Mouse (Mus musculus) heart, embryonic 11.5 days (tissue): ENCODE data around the gene Spata31d1b. TPM values are rescaled to one million over a fixed set of nuclear protein-coding genes. Genes with fewer than 3 reads are reported as not detected.
"Not testable (repeated sequence)": the region's sequence is repeated elsewhere in the genome, so short reads cannot be mapped to it uniquely, and the experiment has no call there.

ENCODE experiments used
- ATAC-seq: fragments of 200-750 bp; cut with Nextera tagmentation; replicated peaks from 2 replicates; pipeline ENCODE4 v1.8.0; 2017; ENCODE audit warnings: moderate library complexity; ENCODE audit not compliant: insufficient number of reproducible peaks, low FRiP score, low TSS enrichment
- H3K27ac ChIP-seq: fragments of 300-500 bp; sonication (generic); 2 replicates; pipeline ENCODE4 v1.5.1; 2014; ENCODE audit warnings: mild to moderate bottlenecking, low read depth, low read length
- H3K27me3 ChIP-seq: fragments of 300-500 bp; sonication (generic); 2 replicates; pipeline ENCODE4 v1.6.1; 2014; ENCODE audit warnings: mild to moderate bottlenecking, low read length, mixed read lengths; ENCODE audit not compliant: control insufficient read depth, insufficient read depth
- H3K36me3 ChIP-seq: fragments of 300-500 bp; sonication (generic); 2 replicates; pipeline ENCODE4 v1.6.1; 2014; ENCODE audit warnings: mild to moderate bottlenecking, low read length, moderate library complexity, mixed read lengths; ENCODE audit not compliant: control insufficient read depth, insufficient read depth
- H3K4me1 ChIP-seq: fragments of 300-500 bp; sonication (generic); 2 replicates; pipeline ENCODE4 v1.6.1; 2014; ENCODE audit warnings: low read length; ENCODE audit not compliant: control insufficient read depth, insufficient read depth
- H3K4me2 ChIP-seq: fragments of 300-500 bp; sonication (generic); 2 replicates; pipeline ENCODE4 v1.6.1; 2014; ENCODE audit warnings: mild to moderate bottlenecking, moderate library complexity
- H3K4me3 ChIP-seq: fragments of 300-500 bp; sonication (generic); 2 replicates; pipeline ENCODE4 v1.5.1; 2014; ENCODE audit warnings: low read depth, low read length
- H3K9ac ChIP-seq: fragments of 300-500 bp; sonication (generic); 2 replicates; pipeline ENCODE4 v1.6.1; 2014; ENCODE audit warnings: mild to moderate bottlenecking, low read depth, low read length, moderate library complexity
- H3K9me3 ChIP-seq: fragments of 300-500 bp; sonication (generic); replicated peaks from 2 replicates; pipeline ENCODE4 v1.6.1; 2016; ENCODE audit warnings: low read length; ENCODE audit not compliant: control insufficient read depth
- WGBS: fragments of 180-500 bp; shearing (Covaris S2); extraction: QIAGEN DNeasy Blood & Tissue Kit; methylation state at CpG from one replicate; pipeline ENCODE4 v1.1.7; 2014; ENCODE audit not compliant: insufficient replicate concordance; 5-methylcytosine and 5-hydroxymethylcytosine counted together
- polyA plus RNA-seq: library from polyadenylated mRNA; unstranded; fragments of >200 nt; fragmentation: Nextera tagmentation; extraction: Ambion mirVana; gene quantifications from 2 replicates; pipeline ENCODE4 v1.2.1, GENCODE M21; 2014

The Spata31d1b gene
- polyA plus RNA-seq, 1 experiment from 2014 or later: not detected

DNA sequence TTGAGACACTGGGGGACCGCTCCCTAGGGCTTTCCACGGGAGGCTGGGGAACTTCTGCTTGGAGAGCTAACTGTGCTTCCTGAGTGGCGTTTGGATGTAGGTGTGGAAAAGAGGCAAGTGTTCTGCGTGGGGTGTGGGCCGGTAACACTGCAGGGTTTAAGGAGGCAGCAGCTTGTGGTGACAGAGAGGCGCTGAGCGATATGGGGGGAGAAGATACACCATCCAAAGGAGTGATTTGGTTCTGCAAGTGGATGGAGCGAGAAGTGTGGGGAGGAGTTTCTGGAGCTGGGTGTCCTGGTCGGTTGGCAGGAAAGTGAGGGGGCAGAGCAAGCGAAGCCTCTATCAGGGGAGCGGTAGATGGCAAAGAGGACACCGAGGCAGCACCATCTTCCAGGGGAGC lies 8.6 kb upstream of the Spata31d1b start:
- Histone ChIP-seq H3K27ac (no peak overlapping the region), H3K4me1 (peaks cover 7% of the 10 kb centered on the region), H3K4me3 (no peak overlapping the region), H3K9ac (no peak overlapping the region), H3K36me3 (no peaks in the 10 kb centered on the region), H3K4me2 (no peak overlapping the region), H3K9me3 (no peaks in the 10 kb centered on the region), H3K27me3 (no peaks in the 10 kb centered on the region; the same call in 1 of the 2 replicates)
- WGBS: 71% methylated on average over 12 of the region's 12 CpGs
- no peak for ATAC-seq

DNA sequence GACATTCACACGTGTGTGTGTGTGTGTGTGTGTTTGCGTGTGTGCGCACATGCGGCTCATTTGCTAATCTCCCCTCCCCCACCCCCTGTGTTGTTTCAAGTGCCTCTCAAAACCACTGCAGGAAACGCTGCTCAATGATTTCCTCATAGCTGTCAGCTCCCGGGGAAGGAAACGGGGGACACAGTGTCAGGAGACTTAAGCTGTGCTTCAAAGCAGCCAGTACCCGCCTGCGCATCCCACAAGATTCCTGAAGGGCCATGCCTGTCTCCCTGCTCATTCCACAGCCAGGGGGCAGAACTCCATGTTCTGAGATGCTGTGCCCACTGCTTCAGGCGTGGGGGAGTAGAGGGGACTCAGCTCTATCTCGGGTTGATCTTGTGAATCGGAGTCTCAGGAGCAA lies 7.5 kb upstream of the Spata31d1b start:
- H3K4me2 ChIP-seq: no peak overlapping the region; the same call in 1 of the 2 replicates
- no peak overlapping the region for H3K4me3 ChIP-seq
- H3K9ac ChIP-seq: no peak overlapping the region
- 33% methylated on average over 12 of the region's 12 CpGs for WGBS
- H3K27me3 ChIP-seq: no peaks in the 10 kb centered on the region; the same call in 1 of the 2 replicates
- no peaks in the 10 kb centered on the region for H3K9me3 ChIP-seq
- no peaks in the 10 kb centered on the region for H3K36me3 ChIP-seq
- H3K4me1 ChIP-seq: peaks cover 7% of the 10 kb centered on the region
- ATAC-seq: no peak; the same call in 1 of the 2 replicates
- H3K27ac ChIP-seq: no peak overlapping the region

DNA sequence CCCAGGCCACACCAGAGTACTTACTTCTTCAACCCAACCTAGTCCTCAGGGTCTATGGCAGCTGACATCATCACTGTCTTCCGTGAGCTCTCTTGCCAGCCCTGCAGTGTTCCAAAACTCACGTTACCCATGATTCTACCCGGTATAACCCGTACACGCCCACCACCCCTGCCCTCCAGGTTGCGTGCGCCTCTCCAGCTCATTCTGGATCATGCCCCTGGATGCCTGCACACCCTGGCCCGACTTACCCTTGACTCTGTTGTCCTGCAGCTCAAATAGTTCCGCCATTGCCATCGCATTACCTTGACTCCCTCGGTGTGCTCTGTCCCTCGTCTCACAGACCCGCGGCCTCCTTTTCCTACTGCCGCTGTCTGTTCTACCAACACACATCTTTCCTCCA lies 1.9 kb upstream of the Spata31d1b start, which contains the start of gene Spata31d1a:
Spata31d1a (minus strand) TSS at position 101 of the 400 bp plus-strand sequence.
- WGBS: 80% methylated on average over 15 of the region's 15 CpGs
- no peak for ATAC-seq

DNA sequence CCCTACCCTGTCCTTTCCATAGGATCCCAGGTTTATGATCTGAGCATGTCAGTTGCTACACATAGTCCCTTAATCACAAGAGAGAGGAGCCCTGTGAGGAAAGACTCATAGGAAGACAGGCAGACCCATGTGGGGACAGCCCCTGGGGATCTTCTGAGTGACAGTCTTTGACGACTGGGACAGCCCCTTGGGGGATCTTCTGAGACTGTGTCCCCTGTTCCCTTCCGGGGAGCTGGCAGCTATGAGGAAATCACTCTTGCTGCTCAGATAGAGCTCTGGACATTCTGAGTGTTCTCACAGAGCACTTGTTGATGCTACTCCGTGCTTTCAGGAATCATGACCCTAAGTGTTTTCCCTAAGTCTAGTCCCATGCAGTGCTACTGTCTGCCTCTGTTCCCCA lies 1.6 kb downstream of the Spata31d1b start:
- Histone ChIP-seq H3K27me3 (peaks cover 5% of the 10 kb centered on the region; the same call in 1 of the 2 replicates), H3K4me2 (no peak overlapping the region), H3K9ac (no peak overlapping the region), H3K27ac (no peak overlapping the region), H3K4me1 (no peaks in the 10 kb centered on the region), H3K4me3 (no peak overlapping the region), H3K36me3 (no peaks in the 10 kb centered on the region), H3K9me3 (no peaks in the 10 kb centered on the region)
- 40% methylated on average over 3 of the region's 3 CpGs for WGBS
- ATAC-seq: no peak

More for the DNA sequence above, 1.9 kb upstream of the Spata31d1b start, which contains the start of gene Spata31d1a:
- Histone ChIP-seq H3K9me3 (no peaks in the 10 kb centered on the region), H3K4me2 (no peak within 1 kb of the TSS), H3K36me3 (no peaks in the 10 kb centered on the region), H3K4me3 (no peak within 1 kb of the TSS), H3K27me3 (peaks cover 5% of the 10 kb centered on the region; the same call in 1 of the 2 replicates), H3K27ac (no peak within 1 kb of the TSS), H3K4me1 (no peaks in the 10 kb centered on the region), H3K9ac (no peak within 1 kb of the TSS)

GRCm38 (mm10) chr13:59718857-59719440 lies 6.9 kb downstream of the Spata31d1b start:
- ATAC-seq, H3K27ac ChIP-seq, H3K27me3 ChIP-seq, H3K9ac ChIP-seq, H3K9me3 ChIP-seq, H3K4me2 ChIP-seq, H3K4me1 ChIP-seq, H3K36me3 ChIP-seq, H3K4me3 ChIP-seq: not testable (repeated sequence)
- 36% methylated on average over 6 of the region's 6 CpGs for WGBS

DNA sequence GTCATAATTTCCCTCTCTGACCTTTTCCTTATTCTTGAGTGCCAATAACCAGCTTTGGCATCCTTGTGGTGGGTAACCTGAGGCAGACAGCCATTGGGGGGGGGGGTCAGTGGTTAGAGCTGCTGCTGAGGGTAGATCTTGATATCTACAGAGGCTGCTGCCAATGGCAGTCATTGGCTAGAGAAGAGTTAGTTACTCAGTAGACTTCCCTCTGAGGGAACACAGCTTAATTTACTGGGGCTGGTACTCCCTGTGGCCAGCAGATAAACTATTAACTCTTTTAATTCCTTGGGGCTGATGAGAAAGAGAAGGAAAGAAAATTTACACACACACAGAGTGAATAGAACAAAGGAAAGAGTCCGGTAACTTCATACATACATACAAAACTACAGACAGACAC lies 7.4 kb downstream of the Spata31d1b start:
- no peak overlapping the region for H3K9ac ChIP-seq
- ATAC-seq: no peak
- no peak overlapping the region for H3K4me3 ChIP-seq
- no peak overlapping the region for H3K27ac ChIP-seq
- H3K4me2 ChIP-seq: no peak overlapping the region; the same call in 1 of the 2 replicates
- 90% methylated on average over 1 of the region's 1 CpGs for WGBS
- H3K9me3 ChIP-seq: no peaks in the 10 kb centered on the region
- peaks cover 6% of the 10 kb centered on the region; the same call in 1 of the 2 replicates for H3K4me1 ChIP-seq
- no peaks in the 10 kb centered on the region for H3K27me3 ChIP-seq
- H3K36me3 ChIP-seq: no peaks in the 10 kb centered on the region

- 76% methylated on average over 1 of the region's 1 CpGs for WGBS
- not testable (repeated sequence) for H3K27me3 ChIP-seq, H3K9ac ChIP-seq, H3K27ac ChIP-seq, H3K4me3 ChIP-seq, H3K4me1 ChIP-seq, H3K9me3 ChIP-seq, H3K36me3 ChIP-seq, ATAC-seq, H3K4me2 ChIP-seq
These were observed 10.0 kb downstream of the Spata31d1b start for GRCm38 (mm10) chr13:59722089-59722488.

GRCm38 (mm10) chr13:59726139-59726867 lies 14.2 kb downstream of the Spata31d1b start:
- no peaks in the 10 kb centered on the region; the same call in 1 of the 2 replicates for H3K27me3 ChIP-seq
- H3K4me1 ChIP-seq: no peaks in the 10 kb centered on the region
- WGBS: 22% methylated on average over 28 of the region's 29 CpGs
- H3K9ac ChIP-seq: 0 out of 2 replicates have a peak overlapping the region, but pooled peaks have one; percentile 11
- no peaks in the 10 kb centered on the region for H3K36me3 ChIP-seq
- H3K4me3 ChIP-seq: peak overlapping the region; percentile 8
- ATAC-seq: no peak
- H3K9me3 ChIP-seq: no peaks in the 10 kb centered on the region
- no peak overlapping the region for H3K27ac ChIP-seq
- H3K4me2 ChIP-seq: peak overlapping the region; percentile 54
